Mouse (Mus musculus) kidney, embryonic 14.5 days (tissue): ENCODE data around the gene Rwdd1. TPM values are rescaled to one million over a fixed set of nuclear protein-coding genes. Genes with fewer than 3 reads are reported as not detected.
A peak's percentile ranks its signal among the peaks of the same experiment; 100 is the strongest.

Experiments
- ATAC-seq: fragments of 200-750 bp; cut with Nextera tagmentation; 2 replicates; pipeline ENCODE4 v1.8.0; 2017; ENCODE audit warnings: moderate number of reproducible peaks, mild to moderate bottlenecking, moderate TSS enrichment, moderate library complexity; ENCODE audit not compliant: low FRiP score, low TSS enrichment
- H3K27ac ChIP-seq: fragments of 300-500 bp; sonication (generic); 2 replicates; pipeline ENCODE4 v1.5.1; 2014; ENCODE audit warnings: low read depth, mild to moderate bottlenecking, low read length, moderate library complexity, mixed read lengths
- H3K27me3 ChIP-seq: fragments of 300-500 bp; sonication (generic); 2 replicates; pipeline ENCODE4 v1.6.1; 2014; ENCODE audit warnings: mild to moderate bottlenecking, low read length; ENCODE audit not compliant: control insufficient read depth, insufficient read depth
- H3K36me3 ChIP-seq: fragments of 300-500 bp; sonication (generic); 2 replicates; pipeline ENCODE4 v1.6.1; 2014; ENCODE audit warnings: low read length, mixed read lengths; ENCODE audit not compliant: control insufficient read depth, insufficient read depth
- H3K4me1 ChIP-seq: fragments of 300-500 bp; sonication (generic); 2 replicates; pipeline ENCODE4 v1.6.1; 2014; ENCODE audit warnings: low read length, mixed read lengths; ENCODE audit not compliant: control insufficient read depth, insufficient read depth
- H3K4me2 ChIP-seq: fragments of 300-500 bp; sonication (generic); replicated peaks from 2 replicates; pipeline ENCODE4 v1.6.1; 2014; ENCODE audit warnings: low read depth, mild to moderate bottlenecking, low read length
- H3K4me3 ChIP-seq: fragments of 300-500 bp; sonication (generic); 2 replicates; pipeline ENCODE4 v1.5.1; 2014; ENCODE audit warnings: mild to moderate bottlenecking, low read length
- H3K9ac ChIP-seq: fragments of 300-500 bp; sonication (generic); 2 replicates; pipeline ENCODE4 v1.6.1; 2014; ENCODE audit warnings: low read depth, mild to moderate bottlenecking, low read length, moderate library complexity
- H3K9me3 ChIP-seq: fragments of 300-500 bp; sonication (generic); 2 replicates; pipeline ENCODE4 v1.6.1; 2016; ENCODE audit warnings: low read length; ENCODE audit not compliant: control insufficient read depth
- WGBS: fragments of 180-500 bp; shearing (Covaris S2); extraction: QIAGEN DNeasy Blood & Tissue Kit; methylation state at CpG from one replicate; pipeline ENCODE4 v1.1.7; 2014; 5-methylcytosine and 5-hydroxymethylcytosine counted together
- polyA plus RNA-seq: library from polyadenylated mRNA; unstranded; fragments of >200 nt; fragmentation: Nextera tagmentation; extraction: Ambion mirVana; gene quantifications from 2 replicates; pipeline ENCODE4 v1.2.1, GENCODE M21; 2014

The Rwdd1 gene
- polyA plus RNA-seq, result 145 and 185 TPM in 2 replicates

DNA sequence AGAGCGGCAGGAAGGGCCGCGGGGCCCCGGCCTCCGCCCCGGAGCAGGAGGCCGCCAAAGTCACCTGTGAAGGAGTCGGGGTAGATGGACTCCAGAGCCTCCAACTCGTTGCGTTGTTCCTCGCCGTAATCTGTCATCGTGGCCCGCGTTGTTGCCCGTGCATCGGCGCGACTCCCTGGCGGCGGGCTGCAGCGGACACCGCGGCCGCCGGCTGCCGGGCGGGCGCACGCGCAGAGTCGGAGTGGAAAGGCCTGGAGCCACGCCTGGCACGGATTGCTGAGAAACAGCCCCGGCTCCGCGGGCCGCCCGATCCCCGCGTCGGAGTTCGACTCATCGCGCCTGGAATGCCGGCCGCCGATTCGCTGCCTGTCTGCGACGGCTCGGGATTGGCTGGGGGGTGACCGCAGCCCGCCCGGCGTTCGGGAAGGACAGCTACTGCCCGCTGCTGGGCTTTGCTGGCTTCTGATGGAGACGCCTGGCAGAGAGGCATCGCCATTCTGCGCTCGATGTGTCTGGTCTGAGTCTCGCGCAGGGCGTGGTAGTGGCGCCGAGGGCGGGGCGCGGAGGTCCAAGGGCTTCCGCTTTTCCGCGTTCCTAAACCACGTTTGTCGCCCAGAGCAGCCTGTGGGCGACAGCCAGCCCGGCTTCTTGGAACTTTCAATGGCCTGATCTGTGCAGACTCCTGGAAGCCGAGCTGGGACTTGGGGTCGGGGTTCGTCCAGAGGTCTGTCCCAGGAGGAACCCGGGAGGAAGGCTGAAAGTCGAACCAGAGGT is at the start of gene Rwdd1:
Gene Rwdd1 (minus strand): TSS at position 323 of the 774 bp plus-strand sequence.
- peak within 1 kb of the TSS; percentile 53 for H3K4me2 ChIP-seq
- H3K9me3 ChIP-seq, result no peaks in the 10 kb centered on the region
- H3K36me3 ChIP-seq, result no peaks in the 10 kb centered on the region
- H3K4me1 ChIP-seq, result peaks cover 7% of the 10 kb centered on the region
- H3K4me3 ChIP-seq, result peak within 1 kb of the TSS; percentile 77
- H3K27me3 ChIP-seq, result no peaks in the 10 kb centered on the region
- peak; percentile 100 for ATAC-seq
- under 1% methylated on average over 64 of the region's 82 CpGs for WGBS
- H3K27ac ChIP-seq, result peak within 1 kb of the TSS; percentile 92
- H3K9ac ChIP-seq, result peak within 1 kb of the TSS; percentile 90

DNA sequence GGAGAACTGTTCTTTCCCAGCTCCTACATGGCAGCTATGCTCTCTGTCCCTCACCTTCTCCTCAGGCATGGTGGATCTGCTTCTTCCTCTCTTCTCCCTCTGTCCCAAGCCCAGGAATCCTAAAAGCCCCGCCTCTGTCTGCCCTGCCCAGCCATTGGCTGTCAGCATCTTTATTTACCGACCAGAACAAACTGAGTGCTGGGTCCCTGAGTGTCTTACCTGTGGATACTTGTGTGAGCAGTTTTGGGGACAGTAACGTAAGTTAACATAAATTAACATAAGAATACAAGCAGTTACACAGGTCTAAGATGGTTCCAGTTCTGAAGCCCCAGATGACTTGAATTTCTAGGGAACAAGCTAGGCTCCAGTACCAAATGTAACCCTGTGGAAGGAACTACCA is 47.2 kb upstream of the Rwdd1 start:
- Histone ChIP-seq H3K27ac (no peak overlapping the region), H3K27me3 (no peaks in the 10 kb centered on the region), H3K4me2 (no peak overlapping the region), H3K4me3 (no peak overlapping the region), H3K9me3 (no peaks in the 10 kb centered on the region), H3K4me1 (no peaks in the 10 kb centered on the region), H3K9ac (no peak overlapping the region), H3K36me3 (no peaks in the 10 kb centered on the region)
- ATAC-seq, result no peak
- 48% methylated on average over 3 of the region's 3 CpGs for WGBS

DNA sequence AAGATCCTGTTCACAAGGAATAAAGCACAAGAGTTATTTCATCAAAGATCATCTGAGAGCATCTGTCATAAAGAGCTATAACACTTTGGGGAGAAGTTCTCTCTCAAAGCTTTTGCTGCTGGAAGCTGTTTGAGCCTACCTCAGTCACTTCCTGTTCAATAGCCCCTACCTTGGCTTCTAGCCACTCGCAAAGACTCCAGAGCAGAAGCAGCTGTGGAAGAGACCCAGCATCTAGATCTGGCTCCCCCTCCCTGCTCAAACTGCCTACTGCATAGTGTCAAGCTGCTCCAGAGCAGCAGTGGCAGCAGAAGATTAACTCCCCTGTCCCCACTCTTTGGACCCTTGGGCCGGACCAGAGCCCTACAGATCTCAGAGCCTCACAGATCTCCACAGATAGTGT is 34.6 kb upstream of the Rwdd1 start:
- ATAC-seq, result no peak

DNA sequence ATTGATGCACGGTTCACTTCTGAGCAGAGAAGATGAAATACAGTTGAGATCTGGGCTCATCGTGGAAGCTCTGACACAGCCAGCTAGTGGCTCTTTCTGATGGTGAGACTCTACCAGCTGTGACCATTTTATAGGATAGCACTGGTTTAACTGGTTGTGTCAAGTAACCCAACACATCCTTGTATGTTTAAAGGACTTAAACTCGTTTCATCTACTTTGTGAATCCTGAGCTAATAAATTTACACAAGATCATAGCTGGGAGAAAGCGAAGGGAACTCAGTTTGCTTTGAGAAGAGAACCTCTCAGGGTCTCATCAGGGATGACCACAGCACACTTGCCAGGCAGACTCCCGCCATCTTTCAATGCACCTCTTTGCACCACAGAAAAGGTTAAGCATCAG is 24.8 kb upstream of the Rwdd1 start, which contains the start of gene Calhm4:
Gene Calhm4 (minus strand): TSS at position 101 of the 400 bp plus-strand sequence.
- WGBS, result 79% methylated on average over 5 of the region's 5 CpGs
- Histone ChIP-seq H3K27me3 (no peaks in the 10 kb centered on the region), H3K27ac (no peak within 1 kb of the TSS), H3K9me3 (no peaks in the 10 kb centered on the region), H3K4me1 (no peaks in the 10 kb centered on the region), H3K9ac (no peak within 1 kb of the TSS), H3K36me3 (no peaks in the 10 kb centered on the region), H3K4me2 (no peak within 1 kb of the TSS), H3K4me3 (no peak within 1 kb of the TSS)
- ATAC-seq, result no peak

More for the DNA sequence above, 34.6 kb upstream of the Rwdd1 start:
- Histone ChIP-seq H3K36me3 (no peaks in the 10 kb centered on the region), H3K27ac (no peak overlapping the region), H3K27me3 (no peaks in the 10 kb centered on the region), H3K4me1 (no peaks in the 10 kb centered on the region), H3K4me3 (no peak overlapping the region), H3K9me3 (no peaks in the 10 kb centered on the region), H3K4me2 (no peak overlapping the region), H3K9ac (no peak overlapping the region)
- 89% methylated on average over 2 of the region's 2 CpGs for WGBS

DNA sequence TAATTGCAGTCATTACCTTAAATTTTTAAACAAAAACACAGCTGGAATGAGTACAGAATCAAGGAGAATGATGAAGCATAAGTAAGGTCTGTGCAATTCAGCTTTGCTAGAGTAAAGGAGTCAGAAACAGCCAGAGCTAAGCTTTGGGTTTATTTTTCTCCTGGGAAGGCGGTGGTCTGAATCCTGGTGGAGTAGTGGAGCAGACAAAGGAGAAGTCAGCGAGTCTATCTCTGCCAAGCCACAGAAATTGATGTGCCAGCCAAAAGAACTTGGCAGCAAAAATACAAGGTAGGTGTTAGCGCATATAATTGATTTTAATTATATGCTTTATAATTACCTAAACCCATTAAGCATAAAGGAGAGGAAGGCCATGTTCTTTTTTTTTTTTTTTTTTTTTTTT is 18.0 kb upstream of the Rwdd1 start, which contains the start of gene Trappc3l:
Gene Trappc3l (plus strand): TSS at position 197 of the 400 bp plus-strand sequence.
- H3K36me3 ChIP-seq, result no peaks in the 10 kb centered on the region
- H3K27ac ChIP-seq, result no peak within 1 kb of the TSS
- H3K27me3 ChIP-seq, result no peaks in the 10 kb centered on the region
- no peak within 1 kb of the TSS for H3K9ac ChIP-seq
- WGBS, result 82% methylated on average over 3 of the region's 3 CpGs
- no peak within 1 kb of the TSS for H3K4me3 ChIP-seq
- H3K9me3 ChIP-seq, result no peaks in the 10 kb centered on the region
- ATAC-seq, result no peak
- no peaks in the 10 kb centered on the region for H3K4me1 ChIP-seq
- no peak within 1 kb of the TSS for H3K4me2 ChIP-seq

DNA sequence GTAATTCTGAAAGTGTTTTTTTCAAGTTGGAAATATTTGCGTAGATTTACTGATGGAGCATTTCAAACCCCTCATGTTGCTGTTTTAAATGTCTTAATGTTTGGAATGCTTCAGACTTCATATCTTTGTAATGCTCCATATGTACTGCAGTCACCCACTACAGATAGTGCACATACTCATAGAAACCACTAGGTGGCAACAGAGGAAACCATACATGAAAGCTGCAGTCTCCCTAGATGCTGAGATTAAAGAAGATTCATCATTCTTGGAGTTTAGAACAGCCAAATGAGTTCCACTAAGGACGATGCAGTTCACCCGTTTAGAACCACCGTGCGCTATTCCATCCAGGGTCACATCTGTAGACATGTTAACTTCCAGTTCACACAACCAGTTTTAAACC is 17.2 kb upstream of the Rwdd1 start:
- Histone ChIP-seq H3K4me2 (no peak overlapping the region), H3K9ac (no peak overlapping the region), H3K36me3 (no peaks in the 10 kb centered on the region), H3K4me1 (no peaks in the 10 kb centered on the region), H3K27me3 (no peaks in the 10 kb centered on the region), H3K4me3 (no peak overlapping the region), H3K27ac (no peak overlapping the region), H3K9me3 (no peaks in the 10 kb centered on the region)
- peak; percentile 69 for ATAC-seq
- 11% methylated on average over 5 of the region's 5 CpGs for WGBS

DNA sequence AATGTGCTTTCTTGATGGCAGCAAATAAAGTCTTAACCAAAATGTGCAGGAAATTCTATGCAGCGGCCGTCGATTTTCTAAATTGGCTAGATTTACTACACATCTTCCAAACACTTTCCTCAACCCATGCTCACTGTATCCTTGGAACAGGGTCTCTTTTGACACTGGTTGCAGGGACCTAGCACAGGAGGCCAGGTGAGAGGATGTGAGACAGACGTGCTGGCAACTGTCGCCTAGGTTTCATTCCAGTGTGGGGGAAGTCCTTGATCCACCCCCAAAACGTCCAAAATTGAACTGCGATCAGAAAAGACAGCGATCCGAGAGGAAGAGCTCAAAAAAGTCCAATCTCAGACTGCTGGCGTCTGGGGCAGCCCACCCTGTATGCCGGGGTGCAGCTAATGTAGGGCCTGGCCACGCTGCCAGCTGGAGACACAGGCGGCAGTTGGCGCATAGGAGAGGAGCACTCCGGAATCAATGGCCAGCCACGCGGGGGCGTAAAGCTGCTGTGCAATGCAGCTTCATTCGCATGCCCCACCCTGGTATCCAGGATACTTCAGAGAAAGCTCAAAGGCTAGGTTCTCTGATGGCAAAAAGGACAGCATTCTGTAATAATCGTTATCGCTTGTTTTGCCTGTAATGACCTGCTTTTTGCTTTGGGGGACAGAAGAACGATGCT is 14.3 kb upstream of the Rwdd1 start:
- Histone ChIP-seq H3K4me1 (no peaks in the 10 kb centered on the region), H3K36me3 (no peaks in the 10 kb centered on the region), H3K27me3 (no peaks in the 10 kb centered on the region), H3K27ac (no peak overlapping the region), H3K4me3 (peak overlapping the region; percentile 9; the same call in 1 of the 2 replicates), H3K9ac (no peak overlapping the region), H3K9me3 (no peaks in the 10 kb centered on the region), H3K4me2 (peak overlapping the region; percentile 35; the same call in 1 of the 2 replicates)
- ATAC-seq, result peak; percentile 83
- WGBS, result 22% methylated on average over 22 of the region's 22 CpGs

DNA sequence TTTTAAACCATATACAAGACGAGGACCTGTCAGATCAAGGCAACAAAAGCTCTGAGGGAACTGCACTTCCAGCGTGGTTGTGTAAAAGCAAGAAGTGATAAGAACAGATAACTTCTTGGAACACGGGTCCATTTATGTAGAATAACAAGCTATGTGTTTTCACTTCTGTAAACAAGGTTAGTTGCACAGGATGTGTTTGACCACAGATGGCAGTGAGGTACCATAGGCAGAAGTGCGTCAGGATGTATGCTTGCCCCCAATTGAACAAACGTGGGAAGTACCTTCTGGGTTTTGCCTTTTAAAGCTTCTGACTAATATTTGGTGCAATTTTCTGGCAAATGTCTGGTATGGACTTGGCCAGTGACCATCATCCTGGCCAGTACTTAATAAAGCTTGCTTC is 10.9 kb upstream of the Rwdd1 start:
- Histone ChIP-seq H3K27me3 (no peaks in the 10 kb centered on the region), H3K4me1 (no peaks in the 10 kb centered on the region), H3K9ac (no peak overlapping the region), H3K4me3 (no peak overlapping the region), H3K36me3 (no peaks in the 10 kb centered on the region), H3K27ac (no peak overlapping the region), H3K9me3 (no peaks in the 10 kb centered on the region), H3K4me2 (no peak overlapping the region)
- ATAC-seq, result no peak
- 83% methylated on average over 5 of the region's 5 CpGs for WGBS

DNA sequence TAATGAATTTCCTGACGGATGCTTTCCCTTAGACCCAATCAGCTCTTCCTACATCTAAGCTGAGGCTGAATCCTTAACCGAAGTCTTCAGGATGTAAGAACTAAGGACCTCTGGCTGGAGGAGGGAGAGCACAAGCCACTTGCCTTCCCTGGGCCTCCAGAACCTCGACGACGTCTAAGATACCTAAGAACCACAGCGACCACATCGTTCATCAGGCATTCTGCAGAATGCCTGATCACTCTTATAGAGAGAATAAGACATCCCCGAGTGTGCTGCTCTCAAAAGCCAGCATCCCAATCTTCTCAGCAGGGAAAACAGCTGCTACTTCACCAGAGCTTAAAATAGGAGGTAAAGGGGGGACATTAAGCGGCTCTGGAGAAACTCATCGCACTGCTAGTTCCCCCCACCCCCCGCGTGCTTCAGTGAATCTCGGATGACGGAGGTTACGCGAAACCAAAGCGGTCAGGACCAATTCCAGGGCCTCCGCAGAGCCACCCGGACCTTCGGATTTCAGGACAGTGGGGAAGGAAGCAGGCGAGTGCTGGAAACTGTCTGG is 600 bp downstream of the Rwdd1 start:
- ATAC-seq, result no peak
- Histone ChIP-seq H3K9ac (peak overlapping the region; percentile 90), H3K4me3 (peak overlapping the region; percentile 77)

More for the DNA sequence above, 600 bp downstream of the Rwdd1 start:
- H3K27ac ChIP-seq, result peak overlapping the region; percentile 92
- H3K9me3 ChIP-seq, result no peaks in the 10 kb centered on the region
- WGBS, result 0% methylated on average over 21 of the region's 21 CpGs
- H3K4me1 ChIP-seq, result peaks cover 7% of the 10 kb centered on the region
- no peaks in the 10 kb centered on the region for H3K36me3 ChIP-seq
- H3K4me2 ChIP-seq, result peak overlapping the region; percentile 53
- H3K27me3 ChIP-seq, result no peaks in the 10 kb centered on the region
